Mouse (Mus musculus) spleen, adult 2 months (tissue): ENCODE measurements around the gene Frs3. TPM values are rescaled to one million over a fixed set of nuclear protein-coding genes. Genes with fewer than 3 reads are reported as not detected.

Experiments used
- DNase-seq, 2 experiments: peaks; one replicate each; pipeline versions ENCODE4 v3.0.0 to v3.0.0-alpha.2; 2012 to 2021; ENCODE audit warnings: low spot score in 2 of 2, low read depth in 1 of 2
- H3K27ac ChIP-seq: fragments of 200-500 bp; 2 replicates; pipeline ENCODE4 v1.5.1; 2012; ENCODE audit warnings: low read length, inconsistent platforms; ENCODE audit not compliant: insufficient read depth
- H3K27me3 ChIP-seq: fragments of 200-500 bp; 2 replicates; pipeline ENCODE4 v1.6.1; 2012; ENCODE audit warnings: mild to moderate bottlenecking, moderate library complexity, low read length, inconsistent platforms; ENCODE audit not compliant: control insufficient read depth, insufficient read depth
- H3K36me3 ChIP-seq: fragments of 200-500 bp; 2 replicates; pipeline ENCODE4 v1.6.1; 2012; ENCODE audit warnings: mild to moderate bottlenecking, low read length, inconsistent platforms; ENCODE audit not compliant: control insufficient read depth, insufficient read depth
- H3K4me1 ChIP-seq: fragments of 200-500 bp; 2 replicates; pipeline ENCODE4 v1.6.1; 2011; ENCODE audit warnings: inconsistent platforms; ENCODE audit not compliant: control insufficient read depth, insufficient read depth, insufficient read length
- H3K4me3 ChIP-seq: fragments of 200-500 bp; 2 replicates; pipeline ENCODE4 v1.5.1; 2011; ENCODE audit warnings: mild to moderate bottlenecking, inconsistent platforms; ENCODE audit not compliant: insufficient read depth, insufficient read length; ENCODE audit errors: extremely low read depth
- CTCF ChIP-seq: fragments of 200-500 bp; IDR thresholded peaks from 2 replicates; pipeline ENCODE4 v1.5.1; 2011; ENCODE audit warnings: mild to moderate bottlenecking, inconsistent platforms; ENCODE audit not compliant: insufficient read depth, insufficient read length, insufficient replicate concordance; ENCODE audit errors: extremely low read depth
- POLR2A ChIP-seq: fragments of 200-500 bp; IDR thresholded peaks from 2 replicates; pipeline ENCODE4 v1.6.1; 2011; ENCODE audit warnings: low read depth, low read length, inconsistent platforms
- WGBS: fragments of 180-500 bp; shearing (Covaris S2); methylation state at CpG from one replicate; pipeline ENCODE4 v1.1.7; 2018; 5-methylcytosine and 5-hydroxymethylcytosine counted together
- polyA plus RNA-seq: library from polyadenylated mRNA; depleted of rRNA; stranded (reverse); fragments of >200 nt; gene quantifications from 2 replicates; pipeline ENCODE4 v1.2.3, GENCODE M21; 2012

The Frs3 gene
- polyA plus RNA-seq, 1 experiment: 4.7 TPM

DNA sequence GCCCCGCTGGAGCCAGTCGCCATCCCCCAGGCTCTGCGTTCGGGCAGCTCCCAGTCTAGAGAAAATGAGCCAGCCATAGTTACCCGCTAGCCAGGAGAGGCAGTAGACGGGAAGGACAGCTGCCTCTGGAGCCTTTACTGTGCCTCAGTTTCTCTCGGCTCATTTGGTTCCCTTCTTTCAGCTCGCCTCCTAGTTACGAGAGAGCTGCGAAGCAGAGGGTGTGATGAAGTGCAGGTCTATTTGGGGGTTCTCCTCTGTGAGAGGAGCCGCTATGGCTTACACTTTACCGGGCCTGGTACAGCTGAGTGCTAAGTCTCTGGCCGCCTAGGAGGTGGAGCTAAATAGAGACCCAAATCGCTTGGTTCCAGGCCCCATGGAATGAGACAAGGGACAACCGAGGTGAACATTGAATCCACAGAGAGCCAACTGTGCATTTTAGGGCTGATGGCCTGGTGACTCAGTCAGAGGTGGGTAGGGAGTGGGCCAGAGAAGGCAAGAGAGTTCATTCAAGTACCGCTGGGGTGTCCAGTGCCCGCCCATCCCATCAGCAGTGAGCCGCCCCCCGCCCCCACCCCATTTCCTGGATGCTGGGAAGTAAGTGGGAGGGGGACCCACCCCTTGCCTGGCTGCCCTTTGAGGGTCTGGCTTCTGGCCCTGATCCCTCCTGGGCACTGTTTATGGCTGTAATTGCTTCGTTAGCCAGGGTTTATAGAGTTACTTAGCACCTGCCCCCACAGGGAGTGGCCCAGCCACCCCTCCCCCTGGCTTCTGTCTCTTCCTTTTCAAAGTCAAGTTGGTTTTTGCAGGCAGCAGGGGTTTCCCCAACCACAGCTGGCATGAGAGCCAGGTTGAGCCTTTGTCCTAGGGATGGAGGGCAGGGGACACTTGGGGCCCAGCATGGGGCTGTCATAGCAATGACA, 50.3 kb downstream of the Frs3 start:
- H3K27ac ChIP-seq: peak overlapping the region; percentile 98
- DNase-seq: peak; percentile 45 to 84
- peaks cover 31% of the 10 kb centered on the region; the same call in 1 of the 2 replicates for H3K4me1 ChIP-seq
- no peaks in the 10 kb centered on the region for H3K27me3 ChIP-seq
- peak overlapping the region; percentile 82 for H3K4me3 ChIP-seq
- TF ChIP-seq CTCF (no peak), POLR2A (peak; percentile 67; the same call in 1 of the 2 replicates)
- H3K36me3 ChIP-seq: 0 out of 2 replicates have a peak, but pooled peaks cover under 1% of the 10 kb centered on the region
- 9% methylated on average over 20 of the region's 20 CpGs for WGBS

DNA sequence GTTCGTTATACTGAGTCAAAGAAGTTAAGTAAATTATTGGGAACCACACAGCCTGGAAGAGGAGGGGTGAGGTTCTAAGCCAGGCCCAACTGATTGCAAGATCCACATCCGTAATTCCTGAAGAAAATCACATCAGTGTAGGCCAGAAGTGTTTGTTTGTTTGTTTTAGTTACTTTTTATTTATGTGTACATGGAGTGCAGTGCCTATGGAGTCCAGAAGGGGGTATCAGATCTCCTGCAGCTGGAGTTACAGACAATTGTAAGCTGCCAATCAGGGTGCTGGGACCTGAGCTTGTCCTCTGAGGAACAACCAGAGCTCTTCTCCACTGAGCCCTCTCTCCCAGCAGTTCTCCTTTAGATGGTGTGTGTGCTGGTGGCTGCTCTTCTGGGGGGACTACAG, 51.4 kb downstream of the Frs3 start:
- 92% methylated on average over 2 of the region's 2 CpGs for WGBS

DNA sequence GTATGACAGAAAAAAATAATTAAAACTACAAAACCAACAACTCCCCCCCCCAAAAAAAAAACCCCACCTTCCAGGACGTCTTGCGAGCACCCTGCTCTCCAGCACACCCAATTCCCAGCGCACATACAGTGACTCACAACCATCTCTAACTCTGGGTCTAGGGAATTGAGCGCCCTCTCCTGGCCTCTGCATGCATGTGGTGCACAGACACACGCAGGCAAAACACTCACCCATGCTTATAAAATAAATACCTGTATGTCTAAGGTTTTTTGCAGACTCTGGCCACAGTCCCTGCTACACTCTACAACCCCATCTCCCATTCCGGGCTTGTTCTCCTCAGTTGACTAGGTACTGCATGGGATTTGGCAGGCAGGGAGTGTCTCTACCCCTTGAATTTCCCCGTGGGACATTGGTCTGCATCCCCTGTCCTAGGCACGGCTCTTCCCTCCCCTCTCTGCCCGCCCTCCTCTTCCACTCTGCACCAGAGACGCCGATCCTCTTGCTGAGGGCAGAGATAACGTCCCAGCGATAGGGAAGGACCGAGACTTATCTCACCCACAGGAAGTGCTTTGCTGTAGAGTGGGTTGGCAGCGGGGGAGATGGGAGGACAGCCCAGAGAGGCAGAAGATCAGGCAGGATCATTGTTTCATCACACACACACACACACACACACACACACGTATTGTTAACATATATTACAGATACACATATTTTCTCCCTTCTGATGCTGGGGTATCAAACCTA, 54.3 kb downstream of the Frs3 start:
- TF ChIP-seq CTCF: peak; percentile 37; the same call in 1 of the 2 replicates
- TF ChIP-seq POLR2A: no peak
- Histone ChIP-seq H3K27me3 (no peaks in the 10 kb centered on the region), H3K36me3 (peaks cover 3% of the 10 kb centered on the region; the same call in 1 of the 2 replicates), H3K4me3 (no peak overlapping the region), H3K4me1 (peaks cover 34% of the 10 kb centered on the region; the same call in 1 of the 2 replicates), H3K27ac (peak overlapping the region; percentile 37)
- peak in 1 of 2 experiments; percentile 47 for DNase-seq
- WGBS: 36% methylated on average over 16 of the region's 16 CpGs

More for the DNA sequence above, 51.4 kb downstream of the Frs3 start:
- Histone ChIP-seq H3K27me3 (no peaks in the 10 kb centered on the region), H3K36me3 (peaks cover 3% of the 10 kb centered on the region; the same call in 1 of the 2 replicates), H3K4me3 (no peak overlapping the region), H3K27ac (peak overlapping the region; percentile 98; the same call in 1 of the 2 replicates), H3K4me1 (peaks cover 31% of the 10 kb centered on the region; the same call in 1 of the 2 replicates)
- no peak for DNase-seq
- TF ChIP-seq POLR2A: no peak
- TF ChIP-seq CTCF: no peak

DNA sequence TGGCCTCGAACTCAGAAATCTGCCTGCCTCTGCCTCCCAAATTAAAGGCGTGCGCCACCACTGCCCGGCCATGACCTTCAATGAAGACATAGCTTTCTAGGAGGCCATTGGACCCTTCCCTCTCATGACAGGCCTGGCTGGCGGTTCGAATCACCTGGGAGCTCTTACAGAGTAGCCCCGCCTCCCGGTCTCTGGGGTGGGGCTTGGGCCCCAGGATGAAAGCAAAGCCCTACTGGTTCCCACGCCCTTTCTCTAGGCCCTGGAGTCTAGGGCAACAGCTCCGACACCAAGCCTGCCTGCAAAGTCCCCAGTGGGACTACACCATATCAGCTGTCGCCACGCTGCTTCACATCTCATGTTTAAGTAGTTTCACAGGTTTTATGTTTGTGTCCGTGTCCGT, 55.3 kb downstream of the Frs3 start:
- 94% methylated on average over 14 of the region's 14 CpGs for WGBS
- TF ChIP-seq CTCF: no peak
- TF ChIP-seq POLR2A: no peak
- DNase-seq: no peak
- H3K4me3 ChIP-seq: no peak overlapping the region
- H3K27ac ChIP-seq: no peak overlapping the region
- peaks cover 3% of the 10 kb centered on the region; the same call in 1 of the 2 replicates for H3K36me3 ChIP-seq
- no peaks in the 10 kb centered on the region for H3K27me3 ChIP-seq
- H3K4me1 ChIP-seq: peaks cover 43% of the 10 kb centered on the region

- Histone ChIP-seq H3K4me3 (no peak overlapping the region), H3K27me3 (no peaks in the 10 kb centered on the region), H3K36me3 (peaks cover 3% of the 10 kb centered on the region; the same call in 1 of the 2 replicates), H3K27ac (no peak overlapping the region), H3K4me1 (peaks cover 43% of the 10 kb centered on the region)
- 0 out of 2 replicates have a peak, but pooled peaks have one; percentile 1 for TF ChIP-seq CTCF
- TF ChIP-seq POLR2A: no peak
- DNase-seq: peak in 1 of 2 experiments; percentile 43
- 90% methylated on average over 10 of the region's 10 CpGs for WGBS
These were observed 56.0 kb downstream of the Frs3 start for GRCm38 (mm10) chr17:47744746-47745368.
